Mouse (Mus musculus) olfactory bulb, adult 2 months (tissue): ENCODE measurements around the gene Crybb1.

ENCODE experiments used
- CTCF ChIP-seq: fragments of 200-500 bp; IDR thresholded peaks from 2 replicates; pipeline ENCODE4 v1.5.1; 2012; ENCODE audit warnings: low read depth, mild to moderate bottlenecking, low read length, moderate library complexity; ENCODE audit not compliant: insufficient read depth
- POLR2A ChIP-seq: fragments of 200-500 bp; IDR thresholded peaks from 2 replicates; pipeline ENCODE4 v1.6.1; 2012; ENCODE audit warnings: mild to moderate bottlenecking, low read depth, low read length, moderate library complexity; ENCODE audit not compliant: insufficient read depth

- TF ChIP-seq POLR2A, result no peak
- TF ChIP-seq CTCF, result no peak
Observed at GRCm38 (mm10) chr5:112235806-112236205, 19.8 kb upstream of the Crybb1 start.
